Mouse (Mus musculus) midbrain, embryonic 13.5 days (tissue): ENCODE data around the gene Mgp. TPM values are rescaled to one million over a fixed set of nuclear protein-coding genes. Genes with fewer than 3 reads are reported as not detected.

ENCODE experiments used
- ATAC-seq: fragments of 200-750 bp; cut with Nextera tagmentation; 2 replicates; pipeline ENCODE4 v1.8.0; 2017; ENCODE audit warnings: mild to moderate bottlenecking, moderate TSS enrichment, moderate library complexity
- H3K27ac ChIP-seq: fragments of 300-500 bp; sonication (generic); 2 replicates; pipeline ENCODE4 v1.5.1; 2015; ENCODE audit warnings: inconsistent platforms, mild to moderate bottlenecking, moderate library complexity
- H3K27me3 ChIP-seq: fragments of 300-500 bp; sonication (generic); 2 replicates; pipeline ENCODE4 v1.6.1; 2015; ENCODE audit warnings: mild to moderate bottlenecking, inconsistent platforms
- H3K36me3 ChIP-seq: fragments of 300-500 bp; sonication (generic); 2 replicates; pipeline ENCODE4 v1.6.1; 2015; ENCODE audit warnings: mild to moderate bottlenecking, inconsistent platforms
- H3K4me1 ChIP-seq: fragments of 300-500 bp; sonication (generic); replicated peaks from 2 replicates; pipeline ENCODE4 v1.6.1; 2015; ENCODE audit warnings: inconsistent platforms
- H3K4me2 ChIP-seq: fragments of 300-500 bp; sonication (generic); replicated peaks from 2 replicates; pipeline ENCODE4 v1.6.1; 2015; ENCODE audit warnings: moderate library complexity, mild to moderate bottlenecking, inconsistent platforms
- H3K4me3 ChIP-seq: fragments of 300-500 bp; sonication (generic); replicated peaks from 2 replicates; pipeline ENCODE4 v1.5.1; 2015; ENCODE audit warnings: mild to moderate bottlenecking, inconsistent platforms
- H3K9ac ChIP-seq: fragments of 300-500 bp; sonication (generic); replicated peaks from 2 replicates; pipeline ENCODE4 v1.6.1; 2015; ENCODE audit warnings: mild to moderate bottlenecking, inconsistent platforms
- H3K9me3 ChIP-seq: fragments of 300-500 bp; sonication (generic); 2 replicates; pipeline ENCODE4 v1.6.1; 2016; ENCODE audit warnings: mild to moderate bottlenecking, inconsistent platforms
- WGBS: fragments of 180-500 bp; shearing (Covaris S2); methylation state at CpG from one replicate; pipeline ENCODE4 v1.1.7; 2015; 5-methylcytosine and 5-hydroxymethylcytosine counted together
- polyA plus RNA-seq: library from polyadenylated mRNA; unstranded; fragments of >200 nt; fragmentation: Nextera tagmentation; extraction: Ambion mirVana; gene quantifications from 2 replicates; pipeline ENCODE4 v1.2.1, GENCODE M21; 2015

Gene Mgp
- polyA plus RNA-seq, 1 experiment from 2014 or later, result 2.7 TPM

DNA sequence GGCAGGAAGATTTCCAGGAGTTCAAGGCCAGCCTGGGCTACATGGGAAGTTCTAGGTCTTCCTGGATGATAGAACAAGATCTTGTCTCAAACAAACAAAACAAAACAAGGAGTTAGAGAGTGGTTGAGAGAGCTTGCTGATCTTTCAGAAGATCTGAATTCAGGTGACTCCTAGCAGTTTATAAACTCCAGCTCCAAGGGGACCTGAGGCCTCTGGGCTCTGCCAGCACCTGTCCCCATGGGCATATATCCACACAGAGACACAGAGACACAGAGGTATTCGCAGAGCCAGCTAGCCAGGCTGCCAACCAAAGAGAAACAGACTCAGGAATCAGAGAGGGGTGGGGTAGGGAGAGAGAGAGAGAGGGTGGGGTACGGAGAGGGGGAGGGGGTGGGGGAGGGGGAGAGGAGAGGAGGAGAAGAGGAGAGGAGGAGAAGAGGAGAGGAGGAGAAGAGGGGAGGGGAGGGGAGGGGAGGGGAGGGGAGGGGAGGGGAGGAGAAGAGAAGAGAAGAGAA, 37.2 kb upstream of the Mgp start:
- whole genome bisulfite sequencing, result 95% methylated on average over 1 of the region's 2 CpGs
- no peaks in the 10 kb centered on the region for H3K9me3 ChIP-seq
- no peak for ATAC-seq
- H3K27me3 ChIP-seq, result no peaks in the 10 kb centered on the region
- no peaks in the 10 kb centered on the region for H3K36me3 ChIP-seq
- no peak overlapping the region for H3K4me2 ChIP-seq
- H3K9ac ChIP-seq, result no peak overlapping the region
- no peak overlapping the region for H3K27ac ChIP-seq
- H3K4me1 ChIP-seq, result peaks cover 8% of the 10 kb centered on the region; the same call in 1 of the 2 replicates
- no peak overlapping the region for H3K4me3 ChIP-seq

DNA sequence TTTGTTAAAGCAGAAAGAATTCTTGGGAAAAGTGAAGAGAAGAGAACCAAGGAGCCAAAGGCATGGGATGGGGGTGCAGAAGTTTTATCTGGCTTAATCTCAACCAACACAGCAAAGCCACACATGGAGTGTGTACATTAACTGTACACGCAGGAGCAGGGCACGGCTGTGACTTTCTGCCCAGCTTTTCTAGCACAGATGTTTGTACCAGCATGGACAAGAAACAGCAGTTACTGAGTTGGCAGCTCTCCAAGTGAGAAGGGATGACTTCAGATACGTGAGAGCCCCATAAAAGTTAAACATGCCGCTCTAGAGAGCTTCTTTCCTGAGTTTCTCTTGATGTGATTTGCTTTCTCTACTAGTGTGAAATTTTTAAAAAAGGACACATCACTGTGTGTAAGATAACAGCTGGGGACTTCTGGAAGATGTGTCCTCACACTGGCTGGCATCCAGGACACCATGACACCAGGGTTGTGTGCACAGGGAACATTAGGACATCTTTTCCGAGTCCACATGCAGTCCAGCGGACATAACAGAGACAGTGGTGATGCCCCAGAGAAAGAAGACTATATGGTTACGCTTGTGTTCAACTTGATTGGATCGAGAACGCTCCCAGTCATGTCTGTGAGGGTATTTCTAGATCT, 34.7 kb upstream of the Mgp start:
- peaks cover 8% of the 10 kb centered on the region; the same call in 1 of the 2 replicates for H3K4me1 ChIP-seq
- H3K9me3 ChIP-seq, result no peaks in the 10 kb centered on the region
- H3K4me2 ChIP-seq, result no peak overlapping the region
- 90% methylated on average over 9 of the region's 9 CpGs for WGBS
- no peak overlapping the region for H3K9ac ChIP-seq
- H3K27me3 ChIP-seq, result no peaks in the 10 kb centered on the region
- no peak overlapping the region for H3K27ac ChIP-seq
- H3K36me3 ChIP-seq, result no peaks in the 10 kb centered on the region
- ATAC-seq, result no peak
- no peak overlapping the region for H3K4me3 ChIP-seq

GRCm38 (mm10) chr6:136906937-136907293, 31.3 kb upstream of the Mgp start:
- no peaks in the 10 kb centered on the region for H3K9me3 ChIP-seq
- WGBS, result 79% methylated on average over 10 of the region's 10 CpGs
- ATAC-seq, result no peak
- H3K9ac ChIP-seq, result no peak overlapping the region
- no peaks in the 10 kb centered on the region for H3K36me3 ChIP-seq
- H3K27me3 ChIP-seq, result no peaks in the 10 kb centered on the region
- no peak overlapping the region for H3K4me3 ChIP-seq
- no peak overlapping the region for H3K27ac ChIP-seq
- H3K4me2 ChIP-seq, result no peak overlapping the region
- H3K4me1 ChIP-seq, result no peaks in the 10 kb centered on the region

DNA sequence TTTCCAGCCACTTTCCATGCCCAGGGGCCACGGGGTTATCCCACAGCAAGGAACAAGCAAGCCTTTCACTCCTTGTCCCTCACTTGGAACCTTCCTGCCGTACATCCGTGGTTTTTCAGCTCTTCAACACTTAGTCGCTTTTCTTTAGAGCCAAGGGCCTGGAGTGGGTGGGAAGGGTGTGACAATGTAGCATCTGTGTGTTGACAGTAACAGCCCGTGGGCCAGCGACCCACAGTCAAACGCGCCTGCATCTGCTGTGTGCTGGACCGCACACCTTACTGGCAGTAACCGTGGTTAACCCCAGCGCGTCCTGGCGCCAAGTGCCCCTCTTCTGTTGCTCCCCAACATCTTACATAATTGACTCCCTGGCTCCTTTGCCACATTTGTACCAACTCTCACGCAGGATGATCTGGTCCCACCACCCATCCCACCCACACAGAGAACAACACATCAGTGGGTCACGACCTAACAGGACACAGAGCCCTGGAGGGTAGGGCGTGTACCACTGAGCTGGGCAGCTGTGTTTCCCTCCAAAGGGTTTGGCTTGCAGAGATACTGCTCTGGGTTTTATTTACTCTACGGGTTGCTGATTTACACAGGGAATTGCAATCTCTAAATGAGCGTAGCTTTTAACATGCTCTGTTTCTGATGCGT, 30.8 kb upstream of the Mgp start:
- Histone ChIP-seq H3K4me2 (no peak overlapping the region), H3K36me3 (no peaks in the 10 kb centered on the region), H3K4me3 (no peak overlapping the region), H3K27ac (no peak overlapping the region), H3K9ac (no peak overlapping the region), H3K27me3 (no peaks in the 10 kb centered on the region), H3K9me3 (no peaks in the 10 kb centered on the region), H3K4me1 (no peaks in the 10 kb centered on the region)
- ATAC-seq, result no peak
- 90% methylated on average over 19 of the region's 19 CpGs for WGBS

GRCm38 (mm10) chr6:136903885-136904470, 28.4 kb upstream of the Mgp start:
- WGBS, result 65% methylated on average over 8 of the region's 8 CpGs
- H3K27me3 ChIP-seq, result no peaks in the 10 kb centered on the region
- H3K36me3 ChIP-seq, result no peaks in the 10 kb centered on the region
- no peaks in the 10 kb centered on the region for H3K4me1 ChIP-seq
- no peak overlapping the region for H3K4me3 ChIP-seq
- no peak overlapping the region for H3K27ac ChIP-seq
- H3K9me3 ChIP-seq, result no peaks in the 10 kb centered on the region
- H3K4me2 ChIP-seq, result no peak overlapping the region
- ATAC-seq, result no peak
- no peak overlapping the region for H3K9ac ChIP-seq

- H3K4me3 ChIP-seq, result no peak overlapping the region
- H3K9me3 ChIP-seq, result no peaks in the 10 kb centered on the region
- no peak overlapping the region for H3K27ac ChIP-seq
- H3K27me3 ChIP-seq, result no peaks in the 10 kb centered on the region
- H3K4me1 ChIP-seq, result no peaks in the 10 kb centered on the region
- 90% methylated on average over 9 of the region's 9 CpGs for WGBS
- H3K36me3 ChIP-seq, result no peaks in the 10 kb centered on the region
- no peak overlapping the region for H3K9ac ChIP-seq
- no peak for ATAC-seq
- H3K4me2 ChIP-seq, result no peak overlapping the region
Observed at GRCm38 (mm10) chr6:136902527-136902926, 26.9 kb upstream of the Mgp start.

- WGBS, result 86% methylated on average over 2 of the region's 2 CpGs
- Histone ChIP-seq H3K9ac (no peak overlapping the region), H3K27ac (no peak overlapping the region)
Observed at GRCm38 (mm10) chr6:136901010-136901409, 25.4 kb upstream of the Mgp start.

DNA sequence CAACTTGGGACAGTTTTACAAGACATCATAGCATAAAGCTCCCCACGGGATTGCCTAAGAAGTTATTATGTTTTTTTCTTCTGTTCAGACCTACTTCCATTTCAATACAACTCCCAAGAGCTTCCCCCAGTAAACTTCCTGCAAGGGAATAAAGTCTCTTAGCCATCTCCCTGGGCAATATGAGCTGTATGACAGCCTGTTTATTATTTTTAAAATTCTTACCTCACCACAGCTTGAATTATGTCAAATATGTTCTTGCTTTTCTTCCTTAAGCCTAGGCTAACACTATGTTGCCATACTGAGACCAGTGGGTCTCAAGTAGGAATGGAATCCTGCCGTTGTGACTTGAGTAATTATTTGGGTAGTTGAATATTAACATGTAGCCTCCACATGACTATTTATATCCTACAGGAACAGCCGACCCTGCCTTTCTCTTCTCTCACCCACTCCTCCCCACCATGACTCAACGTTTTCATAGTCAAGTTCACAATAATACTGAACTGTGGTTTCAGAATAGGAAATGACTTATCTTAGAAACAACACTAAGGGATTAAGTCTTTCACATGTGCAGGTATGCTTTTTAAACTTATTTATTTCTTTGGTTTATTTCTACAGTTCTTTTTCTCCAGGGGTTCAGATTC, 24.9 kb upstream of the Mgp start:
- WGBS, result 86% methylated on average over 4 of the region's 4 CpGs

More at GRCm38 (mm10) chr6:136901010-136901409, 25.4 kb upstream of the Mgp start:
- Histone ChIP-seq H3K4me2 (no peak overlapping the region), H3K36me3 (no peaks in the 10 kb centered on the region), H3K27me3 (no peaks in the 10 kb centered on the region), H3K4me1 (no peaks in the 10 kb centered on the region), H3K4me3 (no peak overlapping the region), H3K9me3 (no peaks in the 10 kb centered on the region)
- no peak for ATAC-seq

GRCm38 (mm10) chr6:136898954-136899353, 23.3 kb upstream of the Mgp start:
- Histone ChIP-seq H3K9me3 (no peaks in the 10 kb centered on the region), H3K4me2 (no peak overlapping the region), H3K4me1 (no peaks in the 10 kb centered on the region), H3K27me3 (no peaks in the 10 kb centered on the region), H3K4me3 (no peak overlapping the region), H3K36me3 (no peaks in the 10 kb centered on the region), H3K27ac (no peak overlapping the region), H3K9ac (no peak overlapping the region)
- 75% methylated on average over 2 of the region's 2 CpGs for WGBS
- no peak for ATAC-seq

More for the DNA sequence above, 24.9 kb upstream of the Mgp start:
- no peak overlapping the region for H3K9ac ChIP-seq
- no peak for ATAC-seq
- H3K27ac ChIP-seq, result no peak overlapping the region
- no peaks in the 10 kb centered on the region for H3K27me3 ChIP-seq
- no peaks in the 10 kb centered on the region for H3K9me3 ChIP-seq
- H3K36me3 ChIP-seq, result no peaks in the 10 kb centered on the region
- H3K4me1 ChIP-seq, result no peaks in the 10 kb centered on the region
- H3K4me3 ChIP-seq, result no peak overlapping the region
- H3K4me2 ChIP-seq, result no peak overlapping the region

- no peaks in the 10 kb centered on the region for H3K4me1 ChIP-seq
- no peaks in the 10 kb centered on the region for H3K9me3 ChIP-seq
- no peak for ATAC-seq
- H3K27ac ChIP-seq, result no peak overlapping the region
- H3K27me3 ChIP-seq, result no peaks in the 10 kb centered on the region
- H3K9ac ChIP-seq, result no peak overlapping the region
- no peak overlapping the region for H3K4me3 ChIP-seq
- no peaks in the 10 kb centered on the region for H3K36me3 ChIP-seq
- no peak overlapping the region for H3K4me2 ChIP-seq
- 75% methylated on average over 4 of the region's 4 CpGs for WGBS
Observed at GRCm38 (mm10) chr6:136898222-136898621, 22.6 kb upstream of the Mgp start.

DNA sequence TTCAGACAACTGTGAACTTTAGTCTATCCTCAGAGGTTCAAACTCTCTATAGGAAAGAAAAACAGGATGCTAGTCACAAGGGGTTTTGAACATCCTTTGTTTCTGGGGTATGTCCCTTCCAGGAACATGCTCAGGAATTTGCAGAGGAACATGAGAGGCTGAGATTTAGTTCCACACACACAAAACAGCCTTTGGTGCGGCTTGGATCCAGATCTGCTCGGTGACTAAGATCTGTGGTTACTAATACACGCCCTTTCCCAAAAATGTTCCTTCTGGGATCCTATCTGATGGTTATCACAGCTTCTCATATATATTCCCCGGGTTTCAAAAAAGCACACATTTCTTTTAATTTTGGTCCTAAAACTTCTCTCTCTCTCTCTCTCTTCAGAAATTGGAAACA, 22.2 kb upstream of the Mgp start:
- 89% methylated on average over 4 of the region's 4 CpGs for WGBS
- H3K27me3 ChIP-seq, result no peaks in the 10 kb centered on the region
- no peaks in the 10 kb centered on the region for H3K36me3 ChIP-seq
- H3K4me2 ChIP-seq, result no peak overlapping the region
- H3K9me3 ChIP-seq, result no peaks in the 10 kb centered on the region
- H3K4me1 ChIP-seq, result no peaks in the 10 kb centered on the region
- ATAC-seq, result no peak
- H3K27ac ChIP-seq, result no peak overlapping the region
- no peak overlapping the region for H3K9ac ChIP-seq
- no peak overlapping the region for H3K4me3 ChIP-seq
